Mouse (Mus musculus) heart, embryonic 14.5 days (tissue): ENCODE measurements at regions not wholly inside any gene's neighbourhood (a gene's known extent, or its start where the extent isn't known, plus 50 kb on each side); places are given as distances from the start of the nearest gene placed in this dataset.

Source experiments
- ATAC-seq: fragments of 200-750 bp; cut with Nextera tagmentation; 2 replicates; pipeline ENCODE4 v1.8.0; 2017; ENCODE audit warnings: low read depth, moderate TSS enrichment; ENCODE audit not compliant: insufficient number of reproducible peaks, insufficient read depth, low FRiP score
- H3K27ac ChIP-seq, 2 experiments: fragments of 200-500 bp in 1 of 2; fragments of 300-500 bp in 1 of 2; sonication (generic) in 1 of 2; replicated peaks in 1 of 2; 2 replicates each; pipeline ENCODE4 v1.5.1; 2012 to 2014; ENCODE audit warnings: low read depth in 2 of 2, low read length in 2 of 2, control low read depth in 1 of 2, mild to moderate bottlenecking in 1 of 2, mixed read lengths in 1 of 2; ENCODE audit not compliant: control insufficient read depth in 1 of 2, insufficient read depth in 1 of 2
- H3K27me3 ChIP-seq: fragments of 300-500 bp; sonication (generic); 2 replicates; pipeline ENCODE4 v1.6.1; 2014; ENCODE audit warnings: mild to moderate bottlenecking, low read length, control low read depth; ENCODE audit not compliant: control insufficient read depth, insufficient read depth
- H3K36me3 ChIP-seq: fragments of 300-500 bp; sonication (generic); 2 replicates; pipeline ENCODE4 v1.6.1; 2014; ENCODE audit warnings: mild to moderate bottlenecking, control low read depth, low read length, mixed read lengths; ENCODE audit not compliant: control insufficient read depth, insufficient read depth
- H3K4me1 ChIP-seq, 2 experiments: fragments of 200-500 bp in 1 of 2; fragments of 300-500 bp in 1 of 2; sonication (generic) in 1 of 2; 2 replicates each; pipeline ENCODE4 v1.6.1; 2012 to 2014; ENCODE audit warnings: low read length in 2 of 2, control low read depth in 1 of 2, mixed read lengths in 1 of 2; ENCODE audit not compliant: control insufficient read depth in 2 of 2, insufficient read depth in 2 of 2
- H3K4me2 ChIP-seq: fragments of 300-500 bp; sonication (generic); 2 replicates; pipeline ENCODE4 v1.6.1; 2014; ENCODE audit warnings: mild to moderate bottlenecking, low read length
- H3K4me3 ChIP-seq, 2 experiments: fragments of 200-500 bp in 1 of 2; fragments of 300-500 bp in 1 of 2; sonication (generic) in 1 of 2; 2 replicates each; pipeline ENCODE4 v1.5.1; 2012 to 2014; ENCODE audit warnings: low read length in 2 of 2, mild to moderate bottlenecking in 2 of 2, control low read depth in 1 of 2, low read depth in 1 of 2, moderate library complexity in 1 of 2; ENCODE audit not compliant: control insufficient read depth in 1 of 2, insufficient read depth in 1 of 2
- H3K9ac ChIP-seq: fragments of 300-500 bp; sonication (generic); 2 replicates; pipeline ENCODE4 v1.6.1; 2014; ENCODE audit warnings: mild to moderate bottlenecking, low read length
- H3K9me3 ChIP-seq: fragments of 300-500 bp; sonication (generic); 2 replicates; pipeline ENCODE4 v1.6.1; 2016; ENCODE audit warnings: low read length, control low read depth; ENCODE audit not compliant: control insufficient read depth
- WGBS: fragments of 180-500 bp; shearing (Covaris S2); extraction: QIAGEN DNeasy Blood & Tissue Kit; methylation state at CpG from one replicate; pipeline ENCODE4 v1.1.7; 2014; 5-methylcytosine and 5-hydroxymethylcytosine counted together

DNA sequence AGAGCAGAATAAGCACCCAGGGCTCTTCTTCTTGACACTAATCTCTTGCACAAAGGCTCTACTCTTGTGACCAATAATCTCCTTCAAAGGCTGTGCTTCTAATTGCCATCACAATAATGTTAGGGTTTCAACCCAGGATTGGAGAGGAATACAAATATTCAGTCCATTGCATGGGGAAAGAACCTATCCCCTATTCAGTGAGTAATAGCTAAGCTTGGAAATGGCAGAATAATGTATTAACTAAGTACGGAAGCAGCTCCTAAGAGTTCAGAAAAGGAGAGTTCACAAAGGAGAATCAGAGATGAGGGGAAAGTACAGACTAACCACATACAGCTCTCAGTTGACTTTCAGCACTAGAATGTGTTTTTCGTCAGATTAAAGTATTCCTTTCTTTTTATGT is 544.3 kb downstream of the Nfib start:
- 92% methylated on average over 2 of the region's 2 CpGs for WGBS
- H3K9me3 ChIP-seq: no peaks in the 10 kb centered on the region
- H3K27ac ChIP-seq: no peak overlapping the region
- H3K4me3 ChIP-seq: no peak overlapping the region
- no peak overlapping the region for H3K9ac ChIP-seq
- peaks cover 20 to 29% of the 10 kb centered on the region in 2 experiments for H3K4me1 ChIP-seq
- ATAC-seq: no peak
- H3K36me3 ChIP-seq: no peaks in the 10 kb centered on the region
- H3K4me2 ChIP-seq: no peak overlapping the region
- H3K27me3 ChIP-seq: no peaks in the 10 kb centered on the region

DNA sequence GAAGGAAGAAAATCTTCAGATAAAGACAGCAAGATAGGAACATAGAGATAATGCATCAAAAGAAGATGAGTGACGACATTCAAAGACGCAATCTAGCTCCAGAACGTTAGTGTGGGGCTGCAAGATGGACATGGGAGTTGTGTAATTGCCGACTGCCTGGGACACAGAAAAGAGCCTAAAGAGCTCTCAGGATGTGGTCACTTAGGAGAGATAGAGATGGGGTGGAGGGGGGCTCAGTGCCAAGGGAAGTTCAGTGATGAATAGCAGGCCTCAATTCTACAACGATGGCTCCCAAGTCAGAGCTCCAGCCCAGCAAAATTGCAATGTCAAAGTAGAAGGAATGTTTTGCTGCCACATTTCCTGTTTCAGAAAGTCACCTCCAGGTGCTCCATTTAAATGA is 545.3 kb downstream of the Nfib start:
- WGBS: 23% methylated on average over 5 of the region's 5 CpGs
- no peak for ATAC-seq

DNA sequence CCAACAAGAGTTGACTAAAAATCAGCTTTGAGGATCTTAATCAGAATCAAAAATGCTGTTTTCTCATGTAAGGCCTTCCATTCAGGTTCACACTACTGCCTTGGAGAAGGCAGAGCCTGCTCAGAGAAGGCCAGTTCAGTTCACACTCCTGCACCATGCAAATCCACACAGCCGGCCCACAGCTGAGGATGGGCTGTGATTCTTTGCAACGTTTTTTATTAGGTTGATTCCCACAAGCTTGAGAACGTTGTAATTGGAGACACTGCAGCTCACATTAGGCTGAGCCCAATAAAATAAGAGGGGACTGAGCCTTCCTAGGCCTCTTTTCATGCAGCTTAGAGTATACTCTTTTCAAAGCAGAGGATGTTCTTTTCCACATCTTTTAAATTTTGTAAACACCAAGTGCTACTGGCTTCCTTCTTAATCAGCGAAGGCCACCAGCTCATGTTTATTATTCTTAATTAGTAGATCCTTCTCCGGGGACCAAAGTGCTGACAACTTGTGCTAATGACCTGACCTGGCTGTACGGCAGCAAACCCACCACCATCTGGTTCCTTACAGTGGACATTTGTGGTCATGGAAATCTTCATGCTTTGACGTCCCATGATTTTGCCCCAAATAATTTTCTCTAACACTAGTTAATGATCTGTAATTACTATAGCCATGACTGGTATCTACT is 549.8 kb downstream of the Nfib start:
- Histone ChIP-seq H3K27me3 (no peaks in the 10 kb centered on the region), H3K4me3 (no peak overlapping the region), H3K9ac (no peak overlapping the region), H3K9me3 (no peaks in the 10 kb centered on the region), H3K4me2 (no peak overlapping the region), H3K36me3 (no peaks in the 10 kb centered on the region), H3K27ac (no peak overlapping the region), H3K4me1 (peaks cover 7 to 9% of the 10 kb centered on the region in 2 experiments; a peak in 3 of 4 replicates)
- no peak for ATAC-seq
- WGBS: 49% methylated on average over 7 of the region's 7 CpGs

More for the DNA sequence above, 545.3 kb downstream of the Nfib start:
- no peak overlapping the region for H3K9ac ChIP-seq
- H3K27me3 ChIP-seq: no peaks in the 10 kb centered on the region
- no peak overlapping the region for H3K4me2 ChIP-seq
- H3K36me3 ChIP-seq: no peaks in the 10 kb centered on the region
- no peak overlapping the region for H3K4me3 ChIP-seq
- H3K9me3 ChIP-seq: no peaks in the 10 kb centered on the region
- H3K4me1 ChIP-seq: peaks cover 17 to 26% of the 10 kb centered on the region in 2 experiments
- H3K27ac ChIP-seq: peak overlapping the region in 1 of 2 experiments; percentile 33; a peak in 1 of 4 replicates

DNA sequence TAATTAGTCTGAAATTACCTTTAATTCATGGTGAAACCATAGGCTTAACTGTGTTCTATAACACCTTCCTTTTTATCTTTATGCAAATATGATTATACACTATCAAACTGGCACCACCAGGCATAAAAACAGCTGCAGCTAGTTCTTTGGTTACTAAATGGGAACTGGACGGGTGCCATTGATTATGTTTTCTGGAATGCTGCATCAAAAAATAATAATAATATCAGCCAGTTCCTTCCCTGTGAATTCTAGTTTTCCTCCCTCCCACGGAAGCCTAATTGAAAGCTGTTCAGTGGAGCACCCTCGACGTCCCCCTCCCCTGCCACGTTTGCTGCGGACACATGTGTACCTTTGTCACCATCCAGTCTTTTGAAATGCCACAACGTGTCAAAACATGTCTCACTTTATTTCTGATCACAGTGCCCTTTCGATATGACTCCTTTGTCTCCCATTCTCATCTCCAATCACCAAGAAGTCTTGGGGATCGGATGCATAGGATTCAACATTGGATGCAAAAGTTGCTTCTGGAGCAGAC is 551.5 kb downstream of the Nfib start:
- no peak for ATAC-seq

DNA sequence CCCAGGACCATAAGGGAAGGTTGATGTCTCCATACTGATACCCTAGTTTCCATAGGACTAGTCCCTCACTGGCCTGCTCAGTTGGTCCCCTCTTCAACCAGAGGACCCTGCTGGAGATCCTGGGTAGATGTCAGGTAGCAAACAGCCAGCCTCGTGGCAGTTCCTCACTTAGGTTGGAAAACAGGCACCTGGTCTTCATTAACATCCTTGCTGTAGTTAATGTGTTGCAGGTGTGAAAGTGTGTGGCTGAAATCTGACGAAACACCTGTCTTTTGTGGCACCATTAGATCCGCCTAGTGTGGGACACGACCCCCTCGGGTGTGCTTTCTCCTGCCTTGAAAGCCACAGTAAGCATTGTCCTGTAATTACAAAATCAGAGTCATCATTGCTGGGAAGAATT is 551.9 kb downstream of the Nfib start:
- H3K4me1 ChIP-seq: peaks cover 2 to 3% of the 10 kb centered on the region in 2 experiments; a peak in 2 of 4 replicates
- H3K27ac ChIP-seq: no peak overlapping the region
- no peaks in the 10 kb centered on the region for H3K9me3 ChIP-seq
- H3K36me3 ChIP-seq: no peaks in the 10 kb centered on the region
- H3K4me3 ChIP-seq: no peak overlapping the region
- no peaks in the 10 kb centered on the region for H3K27me3 ChIP-seq
- H3K9ac ChIP-seq: no peak overlapping the region
- 77% methylated on average over 5 of the region's 5 CpGs for WGBS
- H3K4me2 ChIP-seq: no peak overlapping the region
- ATAC-seq: no peak

More for the DNA sequence above, 551.5 kb downstream of the Nfib start:
- no peaks in the 10 kb centered on the region for H3K9me3 ChIP-seq
- 88% methylated on average over 9 of the region's 9 CpGs for WGBS
- no peak overlapping the region for H3K27ac ChIP-seq
- no peak overlapping the region for H3K4me2 ChIP-seq
- H3K4me3 ChIP-seq: no peak overlapping the region
- no peak overlapping the region for H3K9ac ChIP-seq
- H3K36me3 ChIP-seq: no peaks in the 10 kb centered on the region
- H3K4me1 ChIP-seq: no peaks in the 10 kb centered on the region
- H3K27me3 ChIP-seq: no peaks in the 10 kb centered on the region

DNA sequence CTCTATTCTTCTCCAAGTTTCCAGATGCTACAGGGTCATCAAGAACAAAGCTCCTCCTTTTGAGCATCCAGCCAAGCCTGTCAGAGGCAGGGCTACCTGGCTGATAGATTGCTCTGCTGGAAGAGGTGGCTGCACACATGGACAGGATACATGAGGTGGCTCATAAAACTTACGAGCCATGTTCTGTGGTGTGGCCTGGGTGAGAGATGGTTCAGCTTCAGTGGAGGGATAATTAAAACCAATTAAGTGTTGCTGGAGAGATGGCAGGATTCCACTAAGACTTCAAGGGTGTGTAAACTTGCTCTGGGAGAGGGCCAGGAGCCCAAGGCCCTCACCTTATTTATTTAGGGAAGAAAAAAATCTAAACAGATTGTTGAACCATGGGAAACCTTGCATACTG is 555.6 kb downstream of the Nfib start:
- Histone ChIP-seq H3K4me1 (peaks cover 6 to 10% of the 10 kb centered on the region in 2 experiments; a peak in 3 of 4 replicates), H3K4me3 (no peak overlapping the region), H3K27ac (no peak overlapping the region), H3K4me2 (no peak overlapping the region), H3K9me3 (no peaks in the 10 kb centered on the region), H3K27me3 (no peaks in the 10 kb centered on the region), H3K9ac (no peak overlapping the region), H3K36me3 (no peaks in the 10 kb centered on the region)
- WGBS: 92% methylated on average over 1 of the region's 1 CpGs
- no peak for ATAC-seq

DNA sequence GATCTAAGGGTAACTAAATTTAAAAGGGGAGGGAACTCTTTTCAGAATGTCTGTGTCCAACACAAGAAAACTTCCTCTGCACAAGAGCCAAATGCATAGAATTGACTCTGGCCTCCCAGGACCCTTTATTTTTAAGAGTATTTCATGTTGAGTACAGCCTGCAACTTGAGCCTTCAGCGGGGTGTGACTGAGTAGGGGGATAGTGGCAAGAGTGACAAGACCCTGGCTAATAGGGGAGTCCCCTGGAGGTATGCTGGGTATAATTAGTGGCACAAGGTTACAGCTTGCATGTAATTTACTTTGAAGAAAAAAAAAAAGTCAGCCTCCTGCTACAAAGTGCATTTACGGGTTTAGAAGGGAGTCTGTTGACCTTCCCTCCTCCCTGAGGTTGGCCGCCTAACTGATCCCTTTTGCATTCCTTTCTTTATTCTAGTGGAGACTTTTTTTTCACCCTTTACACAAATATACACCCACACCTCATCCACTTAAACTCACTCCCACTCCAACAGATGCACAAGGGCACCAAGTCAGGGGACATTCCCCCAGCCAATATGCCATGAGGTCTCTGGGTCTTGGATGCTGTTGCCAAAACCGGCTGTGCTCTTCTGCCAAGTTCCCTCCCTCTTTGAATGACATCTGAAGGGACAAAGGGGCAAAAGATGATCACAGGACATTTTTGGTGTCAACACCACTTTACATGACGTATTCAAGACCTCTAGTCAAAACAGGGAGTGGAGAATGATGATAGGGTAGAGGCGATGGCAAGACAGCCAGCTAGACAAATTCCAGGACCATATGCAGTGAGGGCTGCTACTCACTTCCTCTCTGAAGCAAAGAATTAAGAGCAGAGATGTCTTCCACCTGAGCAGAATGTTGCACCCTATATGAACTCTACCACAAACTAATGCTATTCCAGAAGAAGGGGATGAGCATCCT is 557.2 kb downstream of the Nfib start:
- Histone ChIP-seq H3K4me3 (no peak overlapping the region), H3K4me1 (peaks cover 6 to 10% of the 10 kb centered on the region in 2 experiments; a peak in 3 of 4 replicates), H3K9ac (no peak overlapping the region), H3K27ac (peak overlapping the region; percentile 74 to 75), H3K4me2 (no peak overlapping the region), H3K36me3 (no peaks in the 10 kb centered on the region), H3K9me3 (no peaks in the 10 kb centered on the region), H3K27me3 (no peaks in the 10 kb centered on the region)
- 22% methylated on average over 6 of the region's 6 CpGs for WGBS
- ATAC-seq: no peak
